Mouse (Mus musculus) embryo, embryonic 11.5 days (tissue): ENCODE results near the gene A630010A05Rik.
"Not testable (repeated sequence)": the region's sequence is repeated elsewhere in the genome, so short reads cannot be mapped to it uniquely, and the experiment has no call there.

ENCODE experiments used
- DNase-seq: peaks from one replicate; pipeline ENCODE4 v3.0.0-alpha.2; 2012; ENCODE audit warnings: low read depth, low spot score

The A630010A05Rik gene

DNA sequence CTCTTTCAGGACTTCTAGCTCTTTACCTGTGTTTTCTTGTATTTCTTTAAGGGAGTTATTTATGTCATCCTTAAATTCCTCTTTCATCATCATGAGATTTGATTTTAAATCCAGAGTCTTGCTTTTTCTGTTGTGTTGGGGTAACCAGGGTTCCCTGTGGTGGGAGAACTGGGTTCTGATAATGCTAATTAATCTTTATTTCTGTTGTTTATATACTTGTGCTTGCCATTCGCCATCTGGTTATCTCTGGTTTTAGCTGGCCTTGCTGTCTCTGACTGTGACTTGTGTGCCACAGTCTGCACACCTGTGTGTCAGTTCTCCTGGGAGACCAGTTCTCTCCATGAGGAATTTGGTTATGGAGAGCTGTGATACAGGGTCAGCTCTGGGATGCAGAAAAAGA lies at the start of gene A630010A05Rik:
TSS of gene A630010A05Rik (plus strand) at position 301 of the 400 bp plus-strand sequence.
- no peak for DNase-seq

DNA sequence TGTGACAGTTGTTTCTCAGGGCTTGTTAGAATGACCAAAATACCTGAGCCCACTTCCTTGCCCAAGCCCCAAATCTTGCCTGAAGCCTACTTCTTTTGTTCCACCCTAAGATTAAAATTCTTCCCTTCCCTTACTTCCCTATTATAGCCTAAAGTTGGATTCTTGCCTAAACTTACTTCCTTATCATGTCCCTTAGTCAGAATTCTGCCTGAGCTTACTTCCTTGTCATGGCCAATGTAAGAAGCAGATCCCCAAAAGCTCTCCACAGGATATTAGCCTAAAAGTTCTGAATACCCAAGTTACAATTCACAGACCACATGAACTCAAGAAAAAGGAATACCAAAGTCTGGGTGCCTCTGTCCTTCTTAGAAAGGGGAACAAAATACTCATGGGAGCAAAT lies 26.4 kb upstream of the A630010A05Rik start:
- DNase-seq: no peak

GRCm38 (mm10) chr16:14557191-14557590 lies 4.9 kb upstream of the A630010A05Rik start:
- not testable (repeated sequence) for DNase-seq
